Mouse (Mus musculus) retina, adult 2 months (tissue): ENCODE data around the gene Dennd1a.

Experiments used
- DNase-seq: peaks from one replicate; pipeline ENCODE4 v3.0.0-alpha.2; 2012; ENCODE audit warnings: low read depth, low spot score

Dennd1a gene

GRCm38 (mm10) chr2:38229882-38230281, 57.3 kb downstream of the Dennd1a start:
- no peak for DNase-seq

- no peak for DNase-seq
Measured at GRCm38 (mm10) chr2:38223759-38224158, 63.4 kb downstream of the Dennd1a start.

GRCm38 (mm10) chr2:38221461-38221860, 65.7 kb downstream of the Dennd1a start:
- DNase-seq: no peak

DNA sequence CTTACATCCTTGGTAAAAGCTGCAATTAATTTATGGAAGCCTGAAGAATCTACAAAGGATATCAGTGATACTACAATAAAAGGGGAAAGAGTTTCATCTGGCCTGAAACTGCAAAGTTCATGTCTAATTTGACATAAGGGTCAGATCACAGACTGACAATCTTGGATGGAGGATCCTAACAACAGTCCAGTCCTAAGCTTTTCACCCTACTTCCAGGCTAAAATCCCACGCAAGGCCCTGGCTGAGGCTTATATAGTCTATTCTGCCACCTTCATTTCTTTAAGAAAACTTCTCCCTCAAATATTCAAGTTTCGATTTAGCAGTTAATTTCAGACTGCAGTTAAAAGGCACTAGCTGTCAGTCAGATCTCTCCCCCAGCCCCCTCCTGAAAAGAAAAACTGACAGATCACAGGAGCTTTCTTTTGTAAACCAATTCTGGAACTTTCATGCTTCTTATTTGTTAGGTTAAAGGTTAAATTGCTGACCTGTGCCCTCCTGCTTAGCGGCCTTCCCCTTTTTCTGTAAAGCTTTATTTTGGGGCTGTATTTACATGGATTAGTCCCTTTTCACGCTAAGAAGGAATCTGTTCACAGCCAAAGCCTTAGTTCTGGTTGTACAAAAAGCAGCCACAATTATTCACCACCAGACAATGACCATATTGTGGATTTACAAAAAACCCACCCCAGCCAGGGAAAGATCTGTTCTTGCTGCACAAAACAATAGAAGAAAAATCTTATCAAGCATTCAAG, 66.3 kb downstream of the Dennd1a start:
- DNase-seq: no peak

- DNase-seq: no peak
Measured at GRCm38 (mm10) chr2:38219666-38220065, 67.5 kb downstream of the Dennd1a start.

DNA sequence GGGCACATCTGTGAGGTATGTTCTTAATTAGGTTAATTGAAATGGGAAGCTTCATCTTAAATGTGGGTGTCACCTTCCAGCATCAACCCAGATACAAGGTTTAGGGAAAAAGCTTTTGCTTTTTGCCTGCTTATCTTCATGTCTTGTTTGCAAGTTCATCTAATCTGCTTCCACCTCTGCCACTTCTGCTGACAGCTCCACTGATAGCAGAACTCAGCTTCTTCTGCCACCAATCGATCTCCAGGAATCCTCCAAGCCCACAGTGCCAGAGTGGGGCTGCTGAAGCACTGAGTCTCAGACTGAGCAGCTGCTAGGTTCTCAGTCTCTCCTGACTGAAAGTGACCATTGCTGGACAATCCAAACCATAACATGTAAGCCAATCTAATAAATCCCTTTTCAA, 74.1 kb downstream of the Dennd1a start:
- no peak for DNase-seq

- no peak for DNase-seq
Measured at GRCm38 (mm10) chr2:38211426-38211825, 75.8 kb downstream of the Dennd1a start.

DNA sequence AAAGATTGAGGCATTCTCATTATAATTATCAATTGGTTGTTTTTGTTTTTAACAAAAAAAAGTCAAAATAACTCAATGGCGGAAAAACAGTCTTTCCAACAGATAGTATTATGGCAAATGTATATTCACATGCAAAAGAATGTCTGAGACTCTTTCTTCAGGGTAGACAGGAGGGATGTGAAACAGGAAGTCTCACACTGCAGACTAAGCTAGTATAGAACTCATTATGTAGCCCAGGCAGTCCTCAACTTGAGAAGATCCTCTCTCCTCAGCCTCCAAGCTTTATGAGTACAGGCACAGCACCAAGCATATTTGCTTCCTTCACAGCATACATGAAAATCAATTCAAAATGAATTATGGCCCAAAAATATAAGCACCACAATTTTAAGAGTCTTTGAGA, 79.4 kb downstream of the Dennd1a start:
- no peak for DNase-seq

DNA sequence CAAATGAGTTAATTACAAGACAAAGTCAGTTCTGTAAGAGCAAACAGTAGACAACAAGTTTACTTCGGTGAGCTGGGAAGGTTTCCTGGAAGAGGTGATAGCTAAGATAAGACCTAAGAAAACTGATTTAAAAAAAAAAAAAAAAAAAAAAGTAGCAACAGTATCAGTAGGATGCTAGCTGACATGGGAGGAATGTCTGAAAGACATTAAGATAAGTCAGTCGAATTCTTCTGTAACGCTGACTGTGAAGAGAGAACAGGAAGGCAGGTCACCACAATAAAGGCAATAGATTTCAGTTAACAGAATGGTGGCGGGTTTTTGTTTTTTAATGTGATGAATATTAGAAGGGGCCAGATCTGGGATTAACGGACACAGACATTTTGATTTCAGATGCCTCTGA, 81.9 kb downstream of the Dennd1a start:
- DNase-seq: no peak

DNA sequence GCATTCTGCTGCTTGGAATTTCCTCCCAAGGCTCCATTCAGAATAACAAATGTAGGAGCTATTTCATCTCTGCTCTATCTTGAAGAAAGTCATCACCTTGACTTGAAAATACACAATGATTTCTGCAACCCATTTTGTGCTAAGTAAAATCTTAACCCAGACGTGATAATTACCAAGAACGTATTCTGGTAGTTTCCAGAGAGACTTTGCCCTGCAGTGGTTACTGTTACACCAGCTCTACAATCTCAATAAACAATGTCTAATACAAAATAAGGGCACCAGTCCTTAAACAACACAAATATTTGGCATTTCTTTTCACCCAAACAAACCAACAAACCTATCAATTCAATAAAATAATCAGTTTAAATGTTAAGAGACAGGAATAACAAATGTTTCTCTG, 82.5 kb downstream of the Dennd1a start:
- no peak for DNase-seq

- DNase-seq: no peak
Measured at GRCm38 (mm10) chr2:38198072-38198471, 89.1 kb downstream of the Dennd1a start.

DNA sequence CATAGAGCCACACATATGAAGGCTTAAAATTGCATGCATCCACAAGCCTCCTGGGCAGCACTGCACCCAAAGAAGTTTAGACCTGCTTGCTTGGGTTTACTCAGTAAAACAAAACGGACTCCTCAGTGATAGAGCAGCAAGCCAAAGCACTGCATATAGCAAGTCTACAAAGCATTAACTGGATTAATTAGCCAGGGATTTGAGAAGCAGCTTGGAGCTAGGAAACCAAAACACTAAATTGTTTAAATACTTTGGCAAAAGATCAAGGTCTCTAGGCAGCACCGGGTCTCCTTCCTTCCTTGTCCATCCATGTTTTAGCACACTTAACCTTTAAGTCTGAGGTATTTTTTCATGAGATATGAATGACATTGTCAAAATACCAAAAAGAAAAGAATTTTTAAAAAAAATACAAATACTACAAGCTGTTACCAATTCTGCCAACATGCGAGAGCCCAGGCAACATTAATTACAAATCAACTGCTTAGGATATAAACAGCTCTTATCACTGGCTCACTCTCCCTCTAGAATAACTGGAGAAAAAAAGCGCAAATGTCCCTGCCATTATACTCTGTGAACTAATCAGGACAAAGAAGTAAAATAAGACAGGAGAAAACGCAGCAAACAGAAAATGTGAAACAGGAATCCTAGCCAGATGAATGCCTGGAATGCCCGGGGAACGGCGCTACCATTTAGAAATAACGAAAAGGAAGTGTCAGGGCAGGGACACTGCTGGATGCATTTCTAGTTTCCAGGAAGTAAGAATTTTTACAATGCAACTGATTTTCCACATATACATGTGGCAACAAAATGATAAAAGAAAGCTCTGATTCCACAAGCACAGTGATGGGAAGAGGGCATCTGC, 90.8 kb downstream of the Dennd1a start:
- no peak for DNase-seq

DNA sequence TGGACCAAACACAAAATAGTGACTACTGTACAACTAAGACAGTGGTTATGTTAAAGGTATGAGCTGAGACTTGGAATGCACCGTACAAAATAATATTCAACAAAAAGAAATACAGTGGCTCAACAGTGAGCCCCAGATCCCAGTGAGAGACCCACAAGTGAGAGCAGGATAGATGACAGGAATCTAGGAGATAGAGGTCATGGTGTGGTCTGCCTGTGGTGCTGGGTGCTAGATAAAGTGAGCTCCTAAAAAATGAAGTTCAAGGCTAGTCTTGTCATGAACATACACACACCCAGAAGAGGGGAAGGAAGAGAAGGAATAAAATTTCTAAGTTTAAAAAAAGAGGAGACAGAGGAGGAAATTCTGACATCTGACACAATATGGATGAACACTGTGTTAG, 95.2 kb downstream of the Dennd1a start:
- no peak for DNase-seq

DNA sequence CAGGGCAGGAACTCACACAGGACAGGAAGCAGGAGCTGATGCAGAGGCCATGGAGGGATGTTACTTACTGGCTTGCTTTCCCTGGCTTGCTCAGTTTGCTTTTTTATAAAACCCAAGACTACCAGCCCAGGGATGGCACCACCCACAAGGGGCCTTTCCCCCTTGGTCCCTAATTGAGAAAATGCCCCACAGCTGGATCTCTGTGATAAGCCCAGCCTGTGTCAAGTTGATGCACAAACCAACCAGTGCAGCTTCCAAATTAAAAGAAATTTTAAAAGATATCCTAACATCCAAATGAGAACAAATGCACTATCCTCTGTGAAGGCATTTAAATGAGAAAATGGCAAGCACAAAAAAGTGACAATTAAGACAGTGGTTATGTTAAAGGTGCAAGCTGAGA, 95.6 kb downstream of the Dennd1a start:
- DNase-seq: no peak

DNA sequence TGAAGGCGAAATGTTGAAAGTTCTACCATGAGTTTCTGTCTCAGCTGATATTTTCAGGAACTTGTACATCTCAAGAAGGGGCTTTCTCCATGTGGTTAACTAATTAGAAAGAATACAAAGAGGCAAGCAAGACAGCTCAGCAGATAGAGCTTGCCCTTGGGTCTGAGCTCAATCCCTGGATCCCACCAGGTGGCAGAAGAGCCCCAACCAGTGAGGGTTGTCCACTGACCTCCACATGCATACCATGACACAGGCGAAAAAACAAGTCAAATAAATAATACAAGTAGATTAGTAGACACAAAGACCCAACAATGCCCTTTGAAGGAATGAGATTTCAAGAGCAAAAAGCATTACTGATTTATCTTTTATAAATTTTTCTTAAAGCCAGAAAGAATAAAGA, 100.8 kb downstream of the Dennd1a start:
- DNase-seq: no peak

- DNase-seq: no peak
Measured at GRCm38 (mm10) chr2:38184977-38185376, 102.2 kb downstream of the Dennd1a start.

DNA sequence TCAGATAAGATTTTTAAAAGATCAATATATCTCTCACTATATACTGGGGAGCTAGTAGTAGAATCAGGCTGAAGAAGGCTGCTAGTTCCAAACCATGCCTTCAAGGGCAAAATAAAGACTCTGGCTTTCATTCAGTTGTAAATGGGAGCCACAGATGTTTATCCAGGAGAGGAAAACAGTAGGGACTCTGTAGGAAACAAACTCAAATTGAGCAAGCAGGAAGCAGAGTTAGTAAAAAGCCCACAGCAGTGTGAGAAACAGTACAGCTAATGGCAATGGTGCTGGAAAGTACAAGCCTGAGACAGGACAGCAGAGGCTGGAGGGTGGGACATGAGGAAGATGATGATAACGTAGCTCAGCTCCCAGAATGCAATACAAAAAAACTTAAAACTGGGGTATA, 103.3 kb downstream of the Dennd1a start:
- no peak for DNase-seq

GRCm38 (mm10) chr2:38182283-38182682, 104.9 kb downstream of the Dennd1a start:
- no peak for DNase-seq

GRCm38 (mm10) chr2:38177583-38177978, 109.6 kb downstream of the Dennd1a start:
- DNase-seq: no peak

DNA sequence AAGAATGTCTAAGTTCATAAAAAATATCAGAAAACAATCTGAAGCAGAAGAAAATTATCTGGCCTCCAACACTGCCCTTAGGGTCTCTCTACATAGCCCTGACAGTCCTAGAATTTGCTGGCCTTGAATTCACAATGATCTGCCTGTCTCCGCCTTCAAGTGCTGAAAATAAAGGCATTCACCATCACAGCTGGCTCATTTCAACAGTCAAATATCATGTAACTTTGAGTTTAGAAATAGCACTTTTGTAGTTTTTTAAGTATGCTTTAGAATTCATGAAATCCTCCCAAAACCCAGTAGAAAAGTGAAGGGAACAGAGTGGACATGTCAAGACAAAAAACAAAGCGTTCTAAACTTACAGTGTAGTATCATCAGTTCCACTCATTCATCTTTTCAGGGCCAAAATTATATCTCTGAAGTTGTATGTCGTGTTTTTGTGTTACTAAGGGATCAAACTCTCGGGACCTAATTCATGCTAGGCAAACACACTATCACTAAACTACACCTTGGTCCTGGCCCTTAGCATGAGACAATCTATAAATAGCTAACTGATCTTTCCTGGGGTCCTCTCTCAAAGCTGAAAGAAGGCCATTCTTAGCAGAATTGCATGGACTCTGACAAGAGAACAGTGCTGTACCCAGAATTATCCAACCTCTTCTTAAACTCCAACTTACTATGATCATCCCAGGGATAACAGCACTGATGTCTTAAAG, 110.2 kb downstream of the Dennd1a start:
- DNase-seq: no peak

GRCm38 (mm10) chr2:38175276-38175675, 111.9 kb downstream of the Dennd1a start:
- DNase-seq: no peak

DNA sequence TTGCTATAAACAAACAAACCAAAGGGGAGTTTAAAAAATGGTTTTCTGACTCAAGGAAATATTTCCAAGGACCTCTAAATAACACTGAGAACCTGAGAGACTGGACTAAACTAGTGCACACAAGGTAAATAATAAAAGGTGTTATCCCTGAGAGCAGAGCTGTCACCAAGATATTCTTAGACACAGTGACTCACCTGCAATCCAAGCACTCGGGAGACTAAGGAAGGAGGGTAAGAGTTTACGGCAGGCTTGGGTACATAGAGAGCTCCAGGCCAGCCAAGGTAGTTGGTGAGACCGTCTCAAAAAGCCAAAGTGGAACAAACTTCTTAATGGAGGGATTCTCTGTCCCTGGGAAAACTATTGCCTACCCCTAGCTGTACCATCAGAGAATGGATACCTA, 118.6 kb downstream of the Dennd1a start:
- no peak for DNase-seq
